Mouse (Mus musculus) urinary bladder, postnatal 36 days (tissue): ENCODE measurements at regions not wholly inside any gene's neighbourhood (a gene's known extent, or its start where the extent isn't known, plus 50 kb on each side); places are given as distances from the start of the nearest gene placed in this dataset.

Source experiments
- DNase-seq, 2 experiments: peaks; one replicate each; pipeline ENCODE4 v3.0.0; 2022; ENCODE audit warnings: low spot score in 2 of 2, mixed read lengths in 1 of 2

DNA sequence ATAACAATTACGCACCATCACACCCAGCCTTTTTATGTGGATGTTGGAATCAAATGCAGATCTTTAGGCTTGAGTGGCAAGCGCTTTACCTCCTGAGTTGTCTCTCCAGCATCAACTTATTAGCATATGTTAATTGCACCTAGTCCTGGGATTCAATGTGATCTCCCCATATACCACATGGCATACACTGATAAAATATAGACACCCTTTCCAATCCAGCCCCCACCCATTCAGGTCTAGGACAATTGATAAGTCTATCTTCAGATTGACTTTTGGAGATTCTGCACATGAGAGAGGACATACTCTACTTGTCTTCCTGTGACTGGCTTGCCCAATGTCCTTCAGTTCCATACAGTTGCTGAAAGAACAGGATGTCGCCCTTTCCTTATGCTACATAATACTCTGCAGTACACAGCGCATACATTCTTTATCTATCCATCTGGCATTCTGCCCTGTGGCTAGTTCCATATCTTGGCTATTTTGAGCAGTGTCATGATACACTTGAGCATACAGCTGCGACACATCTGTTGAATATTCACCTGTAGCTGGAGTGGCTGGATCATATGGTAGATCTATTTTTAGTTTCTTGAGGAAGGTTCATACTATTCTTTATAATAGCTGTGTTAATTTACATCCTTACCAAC lies 120.3 kb downstream of the Gsdmc2 start:
- DNase-seq = no peak

DNA sequence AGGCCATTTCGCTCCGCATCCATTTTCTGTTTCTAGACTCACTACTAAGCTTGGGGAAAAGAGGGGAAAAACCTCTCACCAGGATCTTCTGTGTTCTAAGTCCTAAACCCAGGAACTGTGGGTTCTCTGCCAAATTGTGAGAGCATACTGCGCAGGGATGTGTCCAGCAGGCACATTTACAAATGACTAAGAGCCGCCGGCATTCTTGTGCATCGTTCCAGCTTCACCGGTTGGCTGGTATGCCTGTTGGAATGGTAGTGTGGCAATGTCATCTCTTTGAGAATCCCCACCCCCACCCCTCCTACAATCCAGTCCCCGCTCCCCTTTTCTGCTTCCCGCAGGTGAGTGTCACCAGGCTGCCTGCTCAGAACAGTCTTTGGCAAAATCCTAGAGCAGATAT lies 122.0 kb downstream of the Gsdmc2 start:
- DNase-seq = no peak

DNA sequence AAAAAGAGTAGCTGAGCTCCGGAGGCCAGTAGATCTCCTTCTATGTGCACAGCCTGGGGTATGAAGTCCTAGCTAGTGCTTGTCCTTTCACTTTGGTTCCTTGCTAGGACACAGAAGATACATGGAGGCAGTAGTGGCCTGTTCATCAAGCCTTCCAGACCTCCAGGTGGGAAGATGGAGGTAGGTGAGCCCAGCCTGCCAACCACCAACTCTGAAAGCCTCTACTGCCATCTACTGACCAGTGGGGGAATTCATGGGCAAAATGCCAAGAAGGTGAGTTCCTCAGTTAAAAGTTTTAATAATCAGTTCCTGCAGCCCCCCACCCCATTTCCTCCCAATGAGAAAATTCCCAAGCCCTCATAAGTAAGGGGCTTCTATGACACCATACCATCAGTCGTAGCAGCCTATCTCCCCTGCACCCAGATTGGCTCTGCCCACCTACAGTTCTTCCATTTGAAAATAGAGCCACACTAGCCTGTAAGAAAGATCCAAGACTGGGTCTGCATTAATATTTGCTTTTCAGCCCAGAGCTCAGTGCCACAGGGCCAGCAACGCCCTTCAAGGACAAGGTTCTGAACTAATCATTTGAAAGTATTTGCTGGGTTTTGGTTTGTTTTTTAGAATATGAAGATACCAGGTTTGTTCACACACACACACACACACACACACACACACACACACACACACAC lies 123.2 kb downstream of the Gsdmc2 start:
- peak; percentile 8 for DNase-seq

DNA sequence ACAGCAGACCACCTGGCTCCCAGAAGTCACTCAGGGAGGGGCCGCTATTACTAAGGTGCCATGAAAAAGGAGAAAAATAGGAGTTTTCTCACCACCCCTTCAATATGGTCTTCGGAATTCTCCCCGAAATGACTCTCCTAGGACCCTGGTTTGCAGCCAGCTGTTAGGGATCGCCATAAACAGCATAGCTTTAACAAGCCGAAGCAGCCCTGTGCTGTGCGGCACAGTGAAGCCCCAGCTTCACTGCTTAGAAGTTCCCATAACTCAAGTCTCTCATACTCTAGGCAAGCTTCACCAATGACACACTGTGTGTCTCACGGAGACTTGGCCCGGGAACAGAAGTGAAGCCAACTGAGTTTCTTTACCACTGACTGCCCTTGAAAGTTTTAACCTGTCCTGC lies 127.2 kb downstream of the Gsdmc2 start:
- no peak for DNase-seq

DNA sequence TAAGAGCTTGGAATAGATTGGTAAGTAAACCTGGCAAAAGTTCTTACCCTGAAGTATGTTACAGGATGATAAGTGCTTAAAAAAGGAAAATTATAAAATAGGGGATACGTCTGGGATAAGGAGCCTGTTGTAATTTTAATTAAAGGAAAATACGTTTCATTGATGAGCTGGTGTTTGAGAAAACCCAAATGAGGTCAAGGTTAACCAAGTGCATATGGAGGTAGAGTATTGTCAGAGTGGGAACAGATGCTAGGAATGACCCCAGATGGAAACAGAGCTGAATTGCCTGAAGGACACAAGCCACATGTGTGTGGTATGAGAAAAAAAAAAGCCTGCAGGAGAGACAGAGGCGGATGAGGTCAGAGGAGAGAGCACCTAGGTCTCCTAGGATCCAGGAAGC lies 131.3 kb downstream of the Gsdmc2 start:
- no peak for DNase-seq

DNA sequence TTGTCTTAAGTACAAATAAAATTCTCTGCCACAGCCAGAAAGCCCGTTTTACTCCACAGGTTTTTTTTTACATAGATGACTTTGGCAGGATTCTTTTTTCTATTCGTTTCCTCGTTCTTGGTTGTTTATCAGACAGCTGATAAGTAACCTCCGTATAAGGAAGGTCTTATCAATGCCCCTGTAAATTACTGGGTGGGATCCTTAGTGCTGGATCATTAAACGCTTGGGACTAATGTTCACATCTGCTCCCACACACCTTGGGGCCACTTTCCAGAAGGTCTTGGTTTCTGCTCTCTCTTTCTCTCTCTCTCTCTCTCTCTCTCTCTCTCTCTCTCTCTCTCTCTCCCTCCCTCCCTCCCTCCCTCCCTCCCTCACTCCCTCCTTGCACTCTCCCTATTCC lies 134.6 kb downstream of the Gsdmc2 start:
- no peak for DNase-seq

DNA sequence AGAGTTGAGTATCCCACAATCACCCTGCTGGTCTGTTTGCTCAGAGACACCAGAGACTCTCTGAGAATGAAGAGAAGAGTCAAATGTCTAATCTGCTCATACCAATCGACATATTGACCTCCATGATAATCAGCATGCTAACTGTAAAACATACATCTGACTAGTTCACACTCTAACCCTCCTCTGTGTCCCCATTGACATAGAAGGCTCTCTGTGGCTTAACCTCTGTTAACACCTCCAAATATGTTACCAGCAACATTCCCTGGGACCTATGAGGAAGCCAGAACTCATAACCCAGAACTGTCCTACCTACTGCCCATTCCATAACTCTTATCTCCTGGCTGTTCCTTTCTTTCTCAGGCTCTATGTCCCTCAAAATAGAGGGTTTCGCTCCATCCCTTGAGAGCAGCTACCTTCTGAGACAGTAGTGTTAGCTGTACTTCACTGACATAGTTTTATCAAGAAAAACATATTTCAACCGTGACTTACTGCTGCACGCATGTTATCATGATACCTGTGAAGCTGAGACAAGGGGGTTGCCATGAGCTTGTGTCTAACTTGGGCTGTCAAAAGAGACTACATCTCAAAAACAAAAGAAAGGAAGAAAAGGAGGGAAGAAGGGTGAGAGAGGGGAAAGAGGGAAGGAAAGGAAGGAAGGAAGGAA lies 135.6 kb downstream of the Gsdmc2 start:
- no peak for DNase-seq

DNA sequence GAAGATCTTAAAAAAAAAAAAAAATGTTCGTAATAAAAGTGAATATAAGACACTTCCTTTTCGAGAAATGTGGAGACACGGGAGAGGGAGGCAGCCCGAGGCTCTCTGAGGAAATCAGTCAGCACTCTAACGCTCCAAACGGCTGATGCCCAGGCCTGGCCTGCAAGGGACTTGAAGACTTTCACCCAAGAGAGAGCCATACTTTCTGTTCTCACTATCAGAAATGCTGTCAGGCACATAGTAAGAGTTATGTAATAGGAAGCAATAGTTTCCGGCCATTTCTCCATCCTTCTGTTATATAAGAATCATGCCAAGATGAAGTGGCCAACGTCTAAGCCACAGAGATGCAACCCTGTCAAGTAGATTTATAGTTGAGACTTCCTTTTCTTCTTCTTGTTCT lies 140.3 kb downstream of the Gsdmc2 start:
- DNase-seq = no peak

DNA sequence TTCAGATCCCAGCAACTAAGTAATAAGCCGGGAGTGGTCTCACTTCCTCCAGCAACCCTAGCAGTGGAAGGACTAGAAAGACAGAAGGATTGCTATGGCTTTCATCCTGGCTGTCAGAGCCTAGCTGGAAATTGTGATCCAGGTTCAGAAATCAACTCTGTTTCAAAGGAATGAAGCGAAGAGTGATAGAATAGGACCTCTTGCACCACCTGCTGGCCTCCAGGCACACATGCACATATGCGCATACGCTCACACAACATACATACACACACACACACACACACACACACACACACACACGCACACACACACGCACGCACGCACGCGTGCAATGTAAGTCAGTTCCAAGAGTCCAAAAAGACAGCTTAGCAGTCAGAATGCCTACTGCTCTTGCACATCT lies 147.1 kb downstream of the Gsdmc2 start:
- no peak for DNase-seq

DNA sequence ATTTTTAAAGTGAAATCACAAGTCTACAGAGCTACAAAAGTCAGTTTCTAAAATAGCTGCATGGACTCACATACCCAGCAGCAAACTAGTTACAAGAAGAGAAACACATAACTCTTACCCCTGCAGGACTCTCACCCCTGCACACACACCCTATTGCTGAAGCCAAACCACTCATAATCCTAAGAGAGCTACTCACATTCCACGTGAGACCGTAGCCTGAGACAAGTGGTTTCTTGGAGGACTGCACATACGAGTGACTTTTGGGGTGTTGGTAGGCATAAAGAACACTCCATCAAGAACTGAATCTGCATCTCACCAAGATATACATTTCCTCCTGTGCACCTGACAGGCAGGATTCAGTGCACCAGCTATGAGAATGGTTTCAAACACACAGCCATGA lies 150.8 kb downstream of the Gsdmc2 start:
- no peak for DNase-seq

DNA sequence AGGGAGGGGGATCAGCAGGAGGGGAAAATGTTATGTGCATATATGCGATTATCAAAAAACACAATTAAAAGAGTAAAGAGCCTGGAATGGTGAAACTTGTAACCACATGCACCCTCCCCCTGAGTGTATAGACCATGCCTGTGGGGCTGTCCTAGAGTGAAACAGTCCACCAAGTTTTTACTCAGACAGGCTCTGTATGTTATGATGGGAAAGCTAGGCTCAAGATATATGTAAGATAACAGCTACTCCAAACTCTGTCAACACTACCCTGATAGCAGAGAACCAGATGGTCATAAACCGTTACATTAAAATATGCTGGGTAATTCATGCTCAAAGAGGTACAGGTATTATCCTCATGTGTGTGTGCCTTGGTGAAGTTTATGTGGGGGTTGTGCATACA lies 151.4 kb downstream of the Gsdmc2 start:
- no peak for DNase-seq

DNA sequence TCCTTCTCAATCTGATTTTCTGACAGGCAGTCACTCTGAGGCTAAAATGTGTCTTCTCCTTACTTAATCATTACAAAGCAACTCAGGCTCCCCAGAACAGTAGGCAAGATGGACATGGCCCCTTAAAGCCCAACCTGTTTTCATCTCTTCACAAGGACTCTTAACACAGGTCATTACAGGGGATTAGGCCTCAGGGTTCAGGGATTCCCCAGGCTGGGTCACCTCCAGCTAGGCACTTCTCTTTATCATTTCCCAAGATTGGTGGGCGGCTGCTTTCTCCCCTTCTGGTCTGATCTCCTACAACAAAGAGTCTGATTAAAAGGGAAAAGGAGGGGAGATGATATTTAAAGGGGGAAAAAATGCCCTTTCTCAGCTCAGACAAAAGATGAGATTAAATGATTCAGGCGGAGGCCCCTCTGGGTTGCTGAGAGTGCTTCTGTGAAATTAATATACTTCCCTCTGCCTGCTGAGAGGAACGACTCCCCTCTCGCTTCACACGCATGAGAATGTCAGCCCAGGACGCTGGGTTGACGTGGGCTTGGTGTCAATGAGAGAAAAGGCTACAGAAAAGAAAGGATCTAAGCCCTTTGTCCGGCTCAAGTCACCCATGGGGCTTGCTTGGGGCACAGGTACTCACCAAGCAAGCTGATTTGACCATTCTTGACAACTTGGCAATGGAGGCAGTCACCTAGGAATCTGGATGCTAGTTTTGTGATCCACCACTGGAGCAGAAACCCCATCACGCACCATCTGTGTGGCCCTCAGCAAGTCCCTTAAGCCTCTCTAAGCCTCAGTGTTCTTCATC lies 152.3 kb downstream of the Gsdmc2 start:
- no peak for DNase-seq

DNA sequence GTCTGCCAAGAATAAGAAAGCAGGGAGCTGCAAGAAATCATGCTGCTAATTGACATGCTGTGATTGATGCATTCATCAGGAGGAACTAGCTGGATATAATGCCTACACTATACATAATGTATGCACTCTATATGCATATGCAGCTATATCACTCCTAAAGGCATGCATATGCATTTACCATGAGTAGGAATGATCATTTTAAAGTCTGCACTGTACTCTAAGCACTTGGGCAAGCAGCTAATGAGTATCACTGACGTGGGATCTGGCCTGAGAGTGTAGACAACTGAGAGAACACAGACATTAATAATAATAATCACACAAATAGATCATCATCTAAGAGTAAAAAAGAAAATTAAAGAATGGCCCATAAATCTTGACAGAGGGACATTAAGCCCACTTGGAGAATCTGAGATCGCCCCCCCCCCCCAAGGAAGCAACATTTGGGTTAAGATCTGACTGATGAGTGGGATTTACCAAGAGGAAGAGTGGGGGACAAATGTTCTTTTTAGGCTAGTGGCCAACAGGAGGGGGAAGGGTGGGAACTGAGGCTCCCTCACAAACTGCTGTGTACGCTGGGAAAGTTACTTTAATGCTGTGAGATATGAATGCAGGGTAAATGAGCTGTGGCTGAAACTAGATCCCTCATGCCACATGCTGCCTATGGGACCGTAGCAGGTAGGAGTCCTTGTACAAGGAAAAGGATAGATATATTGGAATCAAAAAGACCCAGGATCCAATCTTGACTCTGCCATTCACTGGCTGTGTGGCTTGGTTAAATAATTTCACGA lies 155.0 kb downstream of the Gsdmc2 start:
- DNase-seq = no peak

DNA sequence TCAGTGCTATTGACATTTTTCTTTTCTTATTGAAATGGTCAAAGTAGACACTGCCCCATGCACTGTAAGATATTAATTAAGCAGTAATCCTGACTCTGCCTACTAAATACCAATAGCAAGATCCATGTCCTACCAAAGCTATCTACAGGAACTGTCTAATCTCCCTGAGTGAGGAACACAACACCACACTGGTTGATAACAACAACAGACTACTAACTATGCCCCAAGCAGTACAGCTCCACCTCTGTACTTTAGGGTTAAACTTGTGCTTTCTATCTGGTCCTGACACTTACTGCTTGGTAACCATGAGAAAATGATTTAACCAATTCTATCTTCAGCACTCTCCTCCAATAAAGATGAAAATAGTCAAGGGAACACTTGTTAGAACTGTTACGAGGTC lies 157.1 kb downstream of the Gsdmc2 start:
- no peak for DNase-seq

DNA sequence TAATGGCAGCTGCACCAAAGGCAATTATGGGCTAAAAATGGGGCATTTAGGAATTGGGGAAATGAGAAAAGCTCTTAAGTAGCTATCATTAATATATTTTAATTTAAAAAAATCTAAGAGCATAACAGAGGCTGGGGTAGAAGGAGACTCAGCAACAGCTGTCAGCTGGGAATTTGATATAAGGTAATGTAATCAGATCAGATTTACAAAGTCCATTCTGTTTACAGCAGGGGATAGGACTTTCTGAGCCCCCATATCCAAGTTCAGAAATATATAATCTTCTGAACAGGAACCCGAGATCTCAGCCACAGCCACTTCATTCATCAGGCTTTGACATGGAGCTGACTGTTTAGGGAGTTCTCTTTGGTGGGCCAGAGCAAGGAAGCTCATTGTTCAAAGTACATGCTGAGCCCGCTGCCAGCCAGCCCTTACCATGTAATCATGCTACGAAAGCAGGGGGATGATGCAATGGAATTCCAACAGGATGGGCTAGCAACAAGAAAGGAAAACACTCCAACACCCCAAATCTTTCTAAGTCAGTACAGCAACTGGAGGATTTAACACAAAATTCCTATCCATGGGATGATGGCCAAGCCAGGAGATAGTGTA lies 157.9 kb downstream of the Gsdmc2 start:
- no peak for DNase-seq

DNA sequence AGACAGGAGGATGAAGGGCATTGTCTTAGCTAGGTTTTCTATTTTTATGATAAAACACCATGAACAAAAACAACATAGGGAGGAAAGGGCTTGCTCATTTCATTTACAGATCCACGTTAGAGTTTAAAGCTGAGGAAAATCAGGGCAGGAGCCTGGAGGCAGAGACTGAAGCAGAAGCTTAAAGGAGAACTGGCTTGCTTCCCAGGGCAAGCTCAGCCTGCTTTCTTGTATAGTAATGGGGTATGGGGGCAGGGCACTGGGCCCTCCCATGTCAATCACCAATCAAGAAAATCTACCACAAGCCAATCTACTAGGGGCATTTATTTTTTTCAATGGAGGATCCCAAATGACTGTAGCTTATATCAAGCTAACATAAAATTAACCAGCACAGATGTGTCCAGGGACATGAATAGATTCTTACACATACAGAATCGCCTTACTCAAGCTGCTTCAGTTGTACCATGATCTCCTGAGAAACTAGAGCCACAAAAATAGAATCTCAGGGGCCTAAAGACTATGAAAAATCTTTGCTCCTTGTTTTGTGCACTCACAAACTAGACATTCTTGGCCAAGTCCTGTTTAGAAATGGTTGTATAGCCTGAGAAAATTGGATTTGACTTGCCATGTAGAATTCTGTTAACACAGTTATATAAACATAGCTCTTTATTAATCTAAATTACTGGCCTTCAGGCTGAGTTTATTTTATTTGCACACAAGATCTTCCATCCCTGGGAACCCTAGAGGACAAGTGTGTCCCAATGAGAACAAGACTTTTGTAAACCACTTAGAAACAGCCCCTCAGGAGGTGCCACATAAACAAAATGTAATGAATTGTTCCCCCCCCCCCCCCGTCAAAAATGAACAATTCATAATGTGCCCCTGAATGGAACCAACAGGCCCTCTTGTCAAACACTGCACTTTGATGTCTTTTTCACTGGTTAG lies 164.7 kb downstream of the Gsdmc2 start:
- DNase-seq = no peak

DNA sequence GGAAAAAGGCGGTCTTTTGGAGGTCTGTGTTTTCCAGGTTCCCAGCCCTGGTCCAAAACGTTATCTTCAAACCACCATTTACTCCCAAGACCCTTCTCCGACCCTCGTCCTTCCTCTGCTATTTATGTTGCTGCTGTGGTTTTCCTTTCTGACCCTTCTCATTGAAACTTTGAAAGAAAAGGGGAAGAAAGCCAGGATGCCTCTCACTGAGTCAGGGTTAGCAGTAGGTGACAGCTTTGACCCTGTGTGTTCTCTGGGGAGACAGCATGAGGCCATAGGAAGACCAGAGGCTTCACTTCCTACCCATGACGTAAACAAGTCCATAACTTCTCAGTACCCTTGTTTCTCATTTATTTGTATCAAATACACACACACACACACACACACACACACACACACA lies 166.1 kb downstream of the Gsdmc2 start:
- no peak for DNase-seq

DNA sequence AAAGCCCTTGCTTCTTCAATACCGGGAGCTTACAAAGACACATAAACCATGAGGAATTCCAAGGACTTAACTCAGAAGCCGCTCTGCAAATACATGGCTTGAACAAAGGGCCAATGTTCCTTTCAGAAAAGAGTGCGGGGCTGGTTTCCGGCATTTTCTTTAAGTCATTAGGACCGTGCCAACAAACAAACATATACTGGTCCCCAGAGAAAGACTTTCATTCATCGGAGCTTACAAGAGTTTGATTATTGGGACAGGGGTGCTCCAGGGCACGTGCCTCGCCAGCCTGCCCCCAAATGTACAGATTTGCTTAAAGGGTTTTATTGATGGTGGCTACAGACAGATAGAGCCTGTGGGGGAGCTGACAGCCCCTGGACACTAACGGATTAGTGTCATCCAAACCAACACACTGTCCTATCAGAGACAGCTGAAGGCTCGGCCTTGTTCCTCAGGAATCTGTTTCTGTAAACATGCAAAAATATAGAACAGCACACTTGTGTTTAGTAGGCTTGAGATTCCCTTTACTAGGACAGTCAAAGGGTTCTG lies 169.4 kb downstream of the Gsdmc2 start:
- no peak for DNase-seq

DNA sequence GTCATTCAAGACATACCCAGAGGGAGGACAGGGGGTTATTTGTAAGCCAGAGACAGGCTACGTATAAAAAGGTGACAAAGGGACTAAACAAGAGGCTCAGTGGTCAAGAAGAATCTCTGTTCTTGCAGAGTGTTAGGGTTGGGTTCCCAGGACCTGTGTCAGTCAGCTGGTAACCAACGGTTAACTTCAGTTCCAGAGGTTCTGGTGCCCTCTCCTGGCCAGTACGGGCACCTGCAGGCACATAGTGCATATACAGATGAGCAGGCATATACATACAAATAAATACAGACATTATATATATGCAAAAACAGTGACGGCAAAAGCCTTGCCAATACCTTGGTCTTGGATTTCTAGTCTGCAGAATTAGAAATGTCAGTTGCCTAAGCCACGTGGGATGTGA lies 170.6 kb downstream of the Gsdmc2 start:
- DNase-seq = no peak

DNA sequence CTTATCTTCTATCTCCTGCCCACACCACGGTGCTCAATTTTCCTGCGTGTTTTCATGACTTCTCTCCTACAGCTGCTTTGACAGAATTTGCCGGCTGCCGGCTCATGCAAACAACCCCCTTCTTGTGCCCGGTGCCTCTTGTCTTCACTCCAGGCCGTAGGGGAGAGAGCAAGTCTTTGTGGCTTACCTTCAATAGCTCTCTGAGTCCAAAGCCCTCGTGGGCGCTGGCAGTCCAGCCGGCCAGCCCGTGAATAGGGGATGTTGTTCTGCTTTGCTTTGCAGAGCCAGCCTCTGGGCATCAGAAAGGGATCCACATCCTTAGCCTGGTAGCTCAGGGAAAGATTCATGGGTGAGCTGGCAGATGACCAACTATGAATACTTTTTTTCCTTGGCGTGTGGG lies 173.9 kb downstream of the Gsdmc2 start:
- DNase-seq = no peak
